Mouse (Mus musculus) lung, embryonic 16.5 days (tissue): ENCODE results near the gene Calr. TPM values are rescaled to one million over a fixed set of nuclear protein-coding genes. Genes with fewer than 3 reads are reported as not detected.
A peak's percentile ranks its signal among the peaks of the same experiment; 100 is the strongest.
"Not testable (repeated sequence)": the region's sequence is repeated elsewhere in the genome, so short reads cannot be mapped to it uniquely, and the experiment has no call there.

Experiments used
- ATAC-seq: fragments of 200-750 bp; cut with Nextera tagmentation; 2 replicates; pipeline ENCODE4 v1.8.0; 2017; ENCODE audit warnings: low read depth, mild to moderate bottlenecking, moderate library complexity
- H3K27ac ChIP-seq: fragments of 300-500 bp; sonication (generic); 2 replicates; pipeline ENCODE4 v1.5.1; 2014; ENCODE audit warnings: mild to moderate bottlenecking, control low read depth, low read length
- H3K27me3 ChIP-seq: fragments of 300-500 bp; sonication (generic); 2 replicates; pipeline ENCODE4 v1.6.1; 2014; ENCODE audit warnings: low read depth, low read length, mixed read lengths; ENCODE audit not compliant: control insufficient read depth, insufficient read depth
- H3K36me3 ChIP-seq: fragments of 300-500 bp; sonication (generic); 2 replicates; pipeline ENCODE4 v1.6.1; 2014; ENCODE audit warnings: low read length; ENCODE audit not compliant: control insufficient read depth, insufficient read depth
- H3K4me1 ChIP-seq: fragments of 300-500 bp; sonication (generic); replicated peaks from 2 replicates; pipeline ENCODE4 v1.6.1; 2014; ENCODE audit warnings: low read length, mixed read lengths; ENCODE audit not compliant: control insufficient read depth, insufficient read depth
- H3K4me2 ChIP-seq: fragments of 300-500 bp; sonication (generic); 2 replicates; pipeline ENCODE4 v1.6.1; 2014; ENCODE audit warnings: low read depth, low read length, control low read depth
- H3K4me3 ChIP-seq: fragments of 300-500 bp; sonication (generic); 2 replicates; pipeline ENCODE4 v1.5.1; 2014; ENCODE audit warnings: mild to moderate bottlenecking, low read length, control low read depth
- H3K9ac ChIP-seq: fragments of 300-500 bp; sonication (generic); 2 replicates; pipeline ENCODE4 v1.6.1; 2014; ENCODE audit warnings: low read length, control low read depth
- H3K9me3 ChIP-seq: fragments of 300-500 bp; sonication (generic); 2 replicates; pipeline ENCODE4 v1.6.1; 2016; ENCODE audit warnings: low read length; ENCODE audit not compliant: control insufficient read depth
- WGBS: fragments of 180-500 bp; shearing (Covaris S2); extraction: QIAGEN DNeasy Blood & Tissue Kit; methylation state at CpG from one replicate; pipeline ENCODE4 v1.1.7; 2014; 5-methylcytosine and 5-hydroxymethylcytosine counted together
- polyA plus RNA-seq: library from polyadenylated mRNA; unstranded; fragments of >200 nt; fragmentation: Nextera tagmentation; extraction: Ambion mirVana; gene quantifications from 2 replicates; pipeline ENCODE4 v1.2.1, GENCODE M21; 2015

Calr gene
- polyA plus RNA-seq, 1 experiment from 2014 or later: 996 TPM

- not testable (repeated sequence) for H3K27ac ChIP-seq, H3K36me3 ChIP-seq, H3K27me3 ChIP-seq, H3K9me3 ChIP-seq, ATAC-seq, H3K4me3 ChIP-seq, H3K4me2 ChIP-seq, H3K4me1 ChIP-seq, H3K9ac ChIP-seq
- 76% methylated on average over 1 of the region's 2 CpGs for WGBS
Observed at GRCm38 (mm10) chr8:84826518-84826917, 20.2 kb downstream of the Calr start.

DNA sequence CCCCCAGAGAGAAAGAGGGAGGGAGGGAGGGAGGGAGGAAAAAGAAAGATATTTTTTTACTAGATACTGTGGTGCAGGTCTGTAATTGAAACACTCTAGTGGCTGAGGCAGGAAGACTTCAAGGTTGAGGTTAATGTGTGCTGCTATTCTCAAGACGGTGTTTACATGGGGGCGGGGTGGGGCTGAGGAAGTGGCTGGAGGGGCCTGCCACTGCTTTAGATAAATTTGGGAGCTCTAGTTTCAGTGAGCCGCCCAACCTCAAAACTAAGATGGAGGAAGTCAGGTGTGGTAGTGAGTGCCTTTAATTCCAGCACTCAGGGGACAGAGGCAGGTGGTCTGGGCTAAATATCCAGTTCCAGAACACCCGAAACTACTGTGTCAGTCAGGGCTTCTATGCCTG is 21.1 kb downstream of the Calr start:
- H3K9me3 ChIP-seq: no peaks in the 10 kb centered on the region
- WGBS: 38% methylated on average over 4 of the region's 4 CpGs
- no peak overlapping the region for H3K4me3 ChIP-seq
- H3K27me3 ChIP-seq: no peaks in the 10 kb centered on the region
- no peaks in the 10 kb centered on the region for H3K36me3 ChIP-seq
- H3K27ac ChIP-seq: no peak overlapping the region
- H3K9ac ChIP-seq: no peak overlapping the region
- H3K4me2 ChIP-seq: no peak overlapping the region
- H3K4me1 ChIP-seq: no peaks in the 10 kb centered on the region
- ATAC-seq: no peak

GRCm38 (mm10) chr8:84823653-84824052 is 23.1 kb downstream of the Calr start:
- Histone ChIP-seq H3K9ac (no peak overlapping the region), H3K9me3 (no peaks in the 10 kb centered on the region), H3K4me2 (peak overlapping the region; percentile 39; the same call in 1 of the 2 replicates), H3K27me3 (no peaks in the 10 kb centered on the region), H3K36me3 (no peaks in the 10 kb centered on the region), H3K4me1 (no peaks in the 10 kb centered on the region), H3K27ac (no peak overlapping the region), H3K4me3 (no peak overlapping the region)
- ATAC-seq: peak; percentile 83
- under 1% methylated on average over 18 of the region's 18 CpGs for WGBS

DNA sequence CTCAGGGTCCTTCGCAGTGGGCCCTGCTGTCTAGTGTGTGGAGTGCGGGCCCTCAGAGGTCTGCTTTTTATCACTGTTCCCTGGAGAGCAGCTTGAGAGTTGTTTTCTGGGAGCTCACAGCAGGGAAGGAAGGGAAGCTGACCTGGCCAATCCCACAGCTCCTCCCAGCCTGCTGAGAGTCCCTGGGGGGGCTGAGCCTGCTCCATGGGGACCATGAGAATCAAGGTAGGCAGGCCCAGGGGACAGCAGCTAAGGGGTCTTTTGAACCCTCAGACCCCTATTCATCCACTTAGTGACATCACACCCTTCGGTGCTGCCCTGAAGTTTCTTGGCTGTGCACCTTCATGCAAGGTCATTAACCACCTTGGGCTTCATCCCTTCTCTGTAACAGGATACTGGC is 24.0 kb downstream of the Calr start, which contains the start of gene Dand5:
TSS of gene Dand5 (minus strand) at position 101 of the 400 bp plus-strand sequence.
- Histone ChIP-seq H3K36me3 (no peaks in the 10 kb centered on the region), H3K27me3 (no peaks in the 10 kb centered on the region), H3K9ac (no peak within 1 kb of the TSS), H3K4me3 (no peak within 1 kb of the TSS), H3K4me1 (no peaks in the 10 kb centered on the region), H3K4me2 (peak within 1 kb of the TSS; percentile 39; the same call in 1 of the 2 replicates), H3K9me3 (no peaks in the 10 kb centered on the region), H3K27ac (no peak within 1 kb of the TSS)
- 39% methylated on average over 3 of the region's 3 CpGs for WGBS
- ATAC-seq: no peak

GRCm38 (mm10) chr8:84816117-84816516 is 30.6 kb downstream of the Calr start:
- no peaks in the 10 kb centered on the region for H3K36me3 ChIP-seq
- no peak for ATAC-seq
- WGBS: 72% methylated on average over 17 of the region's 17 CpGs
- no peaks in the 10 kb centered on the region for H3K9me3 ChIP-seq
- H3K27me3 ChIP-seq: no peaks in the 10 kb centered on the region; the same call in 1 of the 2 replicates
- no peak overlapping the region for H3K4me2 ChIP-seq
- no peak overlapping the region for H3K27ac ChIP-seq
- H3K4me3 ChIP-seq: no peak overlapping the region
- no peak overlapping the region for H3K9ac ChIP-seq
- H3K4me1 ChIP-seq: peaks cover 11% of the 10 kb centered on the region

- Histone ChIP-seq H3K9me3 (no peaks in the 10 kb centered on the region), H3K36me3 (no peaks in the 10 kb centered on the region), H3K4me1 (peaks cover 15% of the 10 kb centered on the region), H3K27me3 (no peaks in the 10 kb centered on the region; the same call in 1 of the 2 replicates), H3K4me3 (no peak overlapping the region), H3K9ac (0 out of 2 replicates have a peak overlapping the region, but pooled peaks have one; percentile 26), H3K27ac (no peak overlapping the region), H3K4me2 (no peak overlapping the region)
- peak; percentile 78 for ATAC-seq
- 9% methylated on average over 9 of the region's 9 CpGs for WGBS
Observed at GRCm38 (mm10) chr8:84815547-84815946, 31.2 kb downstream of the Calr start.

GRCm38 (mm10) chr8:84814555-84815441 is 31.9 kb downstream of the Calr start:
- peaks cover 15% of the 10 kb centered on the region for H3K4me1 ChIP-seq
- H3K36me3 ChIP-seq: no peaks in the 10 kb centered on the region
- 0 out of 2 replicates have a peak overlapping the region, but pooled peaks have one; percentile 26 for H3K9ac ChIP-seq
- no peak for ATAC-seq
- H3K4me2 ChIP-seq: no peak overlapping the region
- no peaks in the 10 kb centered on the region for H3K9me3 ChIP-seq
- no peak overlapping the region for H3K4me3 ChIP-seq
- 43% methylated on average over 19 of the region's 19 CpGs for WGBS
- no peaks in the 10 kb centered on the region; the same call in 1 of the 2 replicates for H3K27me3 ChIP-seq
- H3K27ac ChIP-seq: no peak overlapping the region

GRCm38 (mm10) chr8:84814240-84814554 is 32.5 kb downstream of the Calr start:
- H3K9ac ChIP-seq: no peak overlapping the region
- H3K4me2 ChIP-seq: no peak overlapping the region
- no peak overlapping the region for H3K4me3 ChIP-seq
- H3K27ac ChIP-seq: no peak overlapping the region
- peaks cover 15% of the 10 kb centered on the region for H3K4me1 ChIP-seq
- H3K27me3 ChIP-seq: no peaks in the 10 kb centered on the region; the same call in 1 of the 2 replicates
- H3K9me3 ChIP-seq: no peaks in the 10 kb centered on the region
- 84% methylated on average over 11 of the region's 11 CpGs for WGBS
- ATAC-seq: no peak
- no peaks in the 10 kb centered on the region for H3K36me3 ChIP-seq

DNA sequence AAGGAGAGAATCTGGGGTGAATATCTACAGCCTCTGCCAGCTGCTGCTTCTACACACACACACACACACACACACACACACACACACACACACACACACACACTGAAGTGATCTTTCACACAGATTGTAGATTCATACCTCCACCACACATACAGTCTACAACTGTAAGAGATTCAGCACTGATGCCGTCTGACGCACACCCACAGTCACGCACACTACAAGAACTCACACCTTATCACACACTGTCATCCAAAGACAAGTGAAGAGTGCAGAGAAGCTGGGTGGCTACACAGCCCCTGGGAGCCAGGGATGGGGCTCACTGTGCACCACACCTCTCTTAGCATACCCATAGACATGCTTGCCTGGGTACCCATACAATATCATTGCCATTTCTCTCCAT is 32.9 kb downstream of the Calr start:
- ATAC-seq: no peak
- H3K27me3 ChIP-seq: no peaks in the 10 kb centered on the region; the same call in 1 of the 2 replicates
- no peak overlapping the region for H3K27ac ChIP-seq

More for the DNA sequence above, 32.9 kb downstream of the Calr start:
- Histone ChIP-seq H3K9me3 (no peaks in the 10 kb centered on the region), H3K4me3 (no peak overlapping the region), H3K36me3 (no peaks in the 10 kb centered on the region), H3K4me2 (no peak overlapping the region), H3K9ac (no peak overlapping the region), H3K4me1 (peaks cover 15% of the 10 kb centered on the region)
- WGBS: 71% methylated on average over 3 of the region's 3 CpGs
